Mouse (Mus musculus) heart, embryonic 10.5 days (tissue): ENCODE measurements around the gene Eif2s1. TPM values are rescaled to one million over a fixed set of nuclear protein-coding genes. Genes with fewer than 3 reads are reported as not detected.

Experiments used
- DNase-seq: peaks from one replicate; pipeline ENCODE4 v3.0.0-alpha.2; 2017; ENCODE audit warnings: low spot score
- H3K27ac ChIP-seq: fragments of 300-500 bp; sonication (generic); 2 replicates; pipeline ENCODE4 v1.5.1; 2016; ENCODE audit warnings: mild to moderate bottlenecking
- H3K27me3 ChIP-seq: fragments of 300-500 bp; sonication (generic); 2 replicates; pipeline ENCODE4 v1.6.1; 2016; ENCODE audit warnings: mild to moderate bottlenecking; ENCODE audit not compliant: poor library complexity, insufficient read depth, severe bottlenecking
- H3K36me3 ChIP-seq: fragments of 300-500 bp; sonication (generic); 2 replicates; pipeline ENCODE4 v1.6.1; 2016; ENCODE audit warnings: mild to moderate bottlenecking, moderate library complexity
- H3K4me1 ChIP-seq: fragments of 300-500 bp; sonication (generic); 2 replicates; pipeline ENCODE4 v1.6.1; 2016; ENCODE audit warnings: mild to moderate bottlenecking
- H3K4me3 ChIP-seq: fragments of 300-500 bp; sonication (generic); 2 replicates; pipeline ENCODE4 v1.5.1; 2016; ENCODE audit warnings: mild to moderate bottlenecking, moderate library complexity
- H3K9me3 ChIP-seq: fragments of 300-500 bp; sonication (generic); 2 replicates; pipeline ENCODE4 v1.6.1; 2016; ENCODE audit warnings: mild to moderate bottlenecking, moderate library complexity
- WGBS: fragments of 180-500 bp; shearing (Covaris S2); methylation state at CpG from one replicate; pipeline ENCODE4 v1.1.7; 2016; 5-methylcytosine and 5-hydroxymethylcytosine counted together
- polyA plus RNA-seq: library from polyadenylated mRNA; unstranded; fragments of >200 nt; fragmentation: Nextera tagmentation; extraction: Ambion mirVana; gene quantifications from 2 replicates; pipeline ENCODE4 v1.2.1, GENCODE M21; 2016

Eif2s1 gene
- 230 and 281 TPM in 2 replicates for polyA plus RNA-seq

GRCm38 (mm10) chr12:78861496-78862253 lies at the start of gene Eif2s1, which contains the start of gene Atp6v1d:
Eif2s1 (plus strand) TSS chr12:78861819.
Atp6v1d (minus strand) TSS chr12:78861638.
- Histone ChIP-seq H3K27ac (peak within 1 kb of the TSS; percentile 92), H3K36me3 (peaks cover 15% of the 10 kb centered on the region), H3K9me3 (no peaks in the 10 kb centered on the region), H3K27me3 (no peaks in the 10 kb centered on the region), H3K4me1 (peaks cover 15% of the 10 kb centered on the region), H3K4me3 (peak within 1 kb of the TSS; percentile 90)
- WGBS: under 1% methylated on average over 55 of the region's 55 CpGs
- peak; percentile 99 for DNase-seq

- H3K27me3 ChIP-seq: no peaks in the 10 kb centered on the region
- no peaks in the 10 kb centered on the region for H3K9me3 ChIP-seq
- DNase-seq: no peak
- peaks cover 12% of the 10 kb centered on the region; the same call in 1 of the 2 replicates for H3K36me3 ChIP-seq
- no peak overlapping the region for H3K27ac ChIP-seq
- H3K4me3 ChIP-seq: no peak overlapping the region
- no peaks in the 10 kb centered on the region for H3K4me1 ChIP-seq
Measured at GRCm38 (mm10) chr12:78814437-78814836, 47.2 kb upstream of the Eif2s1 start.

DNA sequence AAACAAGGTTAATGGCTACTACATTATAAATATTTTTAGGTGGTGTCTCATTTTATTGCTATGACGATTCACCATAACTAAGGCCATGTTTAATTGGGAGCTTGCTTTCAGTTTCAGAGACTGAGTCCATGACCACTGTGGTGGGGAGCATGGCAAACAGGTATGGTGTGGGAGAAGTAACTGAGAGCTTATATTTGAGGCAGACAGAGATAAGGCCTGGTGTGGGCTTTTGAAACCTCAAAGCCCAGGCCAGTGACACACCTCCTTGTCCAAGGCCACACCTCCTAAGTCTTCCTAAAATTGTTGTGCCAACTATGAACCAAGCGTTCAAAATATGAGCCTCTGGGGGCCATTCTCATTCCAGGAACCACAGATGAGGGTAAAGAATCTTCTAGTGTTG lies 27.1 kb upstream of the Eif2s1 start:
- peaks cover 57% of the 10 kb centered on the region for H3K36me3 ChIP-seq
- H3K27me3 ChIP-seq: no peaks in the 10 kb centered on the region
- no peak overlapping the region for H3K27ac ChIP-seq
- 93% methylated on average over 2 of the region's 2 CpGs for WGBS
- DNase-seq: no peak
- H3K9me3 ChIP-seq: no peaks in the 10 kb centered on the region
- no peaks in the 10 kb centered on the region for H3K4me1 ChIP-seq
- no peak overlapping the region for H3K4me3 ChIP-seq

DNA sequence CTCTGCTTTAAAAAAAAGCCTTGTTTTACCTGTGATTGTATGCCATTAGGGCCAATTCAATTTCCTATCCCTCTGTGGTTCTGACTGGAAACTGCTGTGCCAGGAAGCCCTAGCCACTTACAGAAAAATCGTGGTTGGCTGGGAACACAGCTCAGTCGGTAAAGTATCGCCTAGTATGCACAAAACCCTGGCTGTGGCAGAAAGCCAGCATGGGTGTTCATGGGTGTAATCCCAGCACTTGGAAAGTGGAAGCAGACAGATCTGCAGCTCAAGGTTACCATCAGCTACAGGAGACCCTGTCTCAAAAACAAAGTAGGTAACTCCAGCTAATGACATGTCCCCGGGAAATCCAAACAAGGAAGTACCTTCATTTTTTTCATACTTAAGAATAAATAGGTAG lies 21.7 kb upstream of the Eif2s1 start:
- Histone ChIP-seq H3K36me3 (peaks cover 76% of the 10 kb centered on the region), H3K4me1 (no peaks in the 10 kb centered on the region), H3K27ac (no peak overlapping the region), H3K27me3 (no peaks in the 10 kb centered on the region), H3K4me3 (no peak overlapping the region), H3K9me3 (no peaks in the 10 kb centered on the region)
- DNase-seq: no peak
- 82% methylated on average over 4 of the region's 4 CpGs for WGBS

DNA sequence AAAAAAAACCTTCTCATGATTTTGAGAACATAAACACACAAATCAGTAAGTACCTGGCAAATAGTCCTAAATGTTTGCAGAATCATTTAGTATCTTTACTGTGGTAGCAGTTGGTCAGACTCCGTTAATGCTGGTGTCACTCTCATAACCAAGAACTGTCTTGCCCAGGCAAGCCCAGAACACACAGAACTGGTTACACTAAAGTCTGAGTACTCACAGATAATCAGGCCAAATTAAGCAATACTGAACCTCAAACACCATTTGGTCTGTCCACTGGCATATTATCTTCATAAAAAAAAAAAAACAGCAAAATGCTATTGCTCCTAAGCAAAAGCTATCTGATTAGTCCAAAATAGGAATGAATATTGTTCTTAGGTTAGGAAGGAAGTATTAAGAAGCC lies 19.2 kb upstream of the Eif2s1 start:
- H3K36me3 ChIP-seq: peaks cover 69% of the 10 kb centered on the region

DNA sequence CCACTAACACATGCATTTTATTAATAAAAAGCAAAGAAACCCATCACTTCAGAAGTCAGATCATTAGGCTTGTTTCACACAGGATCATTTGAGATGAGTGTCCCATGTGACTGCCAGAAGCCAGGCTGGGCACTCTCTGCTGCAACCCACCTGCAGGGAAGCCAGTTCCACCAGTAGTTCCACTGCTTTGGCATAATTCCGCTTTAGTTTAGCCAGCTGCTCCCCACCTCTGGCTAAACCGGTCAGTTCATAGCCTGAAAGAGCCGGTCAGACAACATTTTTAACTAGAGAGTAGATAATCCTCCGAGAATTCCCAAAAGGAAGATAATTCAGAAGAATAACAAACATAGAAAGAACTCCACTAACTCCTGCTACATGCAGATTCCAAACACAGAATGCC lies 13.4 kb upstream of the Eif2s1 start:
- no peaks in the 10 kb centered on the region for H3K9me3 ChIP-seq
- H3K36me3 ChIP-seq: peaks cover 57% of the 10 kb centered on the region
- H3K4me1 ChIP-seq: no peaks in the 10 kb centered on the region
- 87% methylated on average over 4 of the region's 4 CpGs for WGBS
- no peaks in the 10 kb centered on the region for H3K27me3 ChIP-seq
- no peak overlapping the region for H3K27ac ChIP-seq
- no peak overlapping the region for H3K4me3 ChIP-seq
- no peak for DNase-seq

More for the DNA sequence above, 19.2 kb upstream of the Eif2s1 start:
- Histone ChIP-seq H3K4me1 (no peaks in the 10 kb centered on the region), H3K9me3 (no peaks in the 10 kb centered on the region), H3K27me3 (no peaks in the 10 kb centered on the region), H3K4me3 (no peak overlapping the region), H3K27ac (no peak overlapping the region)
- 96% methylated on average over 1 of the region's 1 CpGs for WGBS
- DNase-seq: no peak

- no peaks in the 10 kb centered on the region for H3K9me3 ChIP-seq
- WGBS: under 1% methylated on average over 30 of the region's 30 CpGs
- H3K27me3 ChIP-seq: no peaks in the 10 kb centered on the region
- DNase-seq: peak; percentile 81
- peaks cover 15% of the 10 kb centered on the region for H3K4me1 ChIP-seq
- peak overlapping the region; percentile 90 for H3K4me3 ChIP-seq
- H3K27ac ChIP-seq: peak overlapping the region; percentile 92
- peaks cover 21% of the 10 kb centered on the region for H3K36me3 ChIP-seq
Measured at GRCm38 (mm10) chr12:78860921-78861495, 611 bp upstream of the Eif2s1 start.

DNA sequence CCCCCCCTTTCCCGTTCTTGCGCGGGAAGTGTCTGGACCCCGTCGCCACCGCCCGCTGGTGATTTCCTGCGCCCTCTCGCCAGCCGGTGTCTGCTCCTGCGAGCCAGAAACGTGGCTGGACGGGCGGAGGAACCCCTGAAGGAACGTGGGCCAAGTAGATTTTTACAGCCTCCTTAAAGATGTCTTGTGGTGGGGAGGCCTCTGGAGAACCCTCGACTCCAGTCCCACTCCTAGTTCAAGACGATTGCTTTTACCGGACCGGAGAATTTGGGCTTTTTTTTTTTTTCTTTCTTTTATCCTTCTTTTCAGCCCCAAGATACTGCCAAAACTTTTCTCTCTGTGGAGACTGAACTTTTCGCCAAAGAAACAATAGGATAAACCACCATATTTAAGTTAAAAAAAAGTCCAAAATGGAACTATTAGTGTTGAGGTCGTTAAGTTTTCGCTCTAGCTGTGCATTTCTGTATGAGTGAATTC lies 673 bp downstream of the Eif2s1 start:
- DNase-seq: no peak
- H3K27ac ChIP-seq: peak overlapping the region; percentile 92
- under 1% methylated on average over 22 of the region's 22 CpGs for WGBS
- H3K36me3 ChIP-seq: peaks cover 16% of the 10 kb centered on the region
- H3K27me3 ChIP-seq: no peaks in the 10 kb centered on the region
- peaks cover 15% of the 10 kb centered on the region for H3K4me1 ChIP-seq
- peak overlapping the region; percentile 90 for H3K4me3 ChIP-seq
- no peaks in the 10 kb centered on the region for H3K9me3 ChIP-seq

GRCm38 (mm10) chr12:78865434-78865833 lies 3.8 kb downstream of the Eif2s1 start:
- H3K4me1 ChIP-seq: peaks cover 4% of the 10 kb centered on the region
- no peaks in the 10 kb centered on the region for H3K27me3 ChIP-seq
- no peak overlapping the region for H3K4me3 ChIP-seq
- 90% methylated on average over 1 of the region's 1 CpGs for WGBS
- no peak for DNase-seq
- H3K27ac ChIP-seq: no peak overlapping the region
- no peaks in the 10 kb centered on the region for H3K9me3 ChIP-seq
- peaks cover 47% of the 10 kb centered on the region for H3K36me3 ChIP-seq

DNA sequence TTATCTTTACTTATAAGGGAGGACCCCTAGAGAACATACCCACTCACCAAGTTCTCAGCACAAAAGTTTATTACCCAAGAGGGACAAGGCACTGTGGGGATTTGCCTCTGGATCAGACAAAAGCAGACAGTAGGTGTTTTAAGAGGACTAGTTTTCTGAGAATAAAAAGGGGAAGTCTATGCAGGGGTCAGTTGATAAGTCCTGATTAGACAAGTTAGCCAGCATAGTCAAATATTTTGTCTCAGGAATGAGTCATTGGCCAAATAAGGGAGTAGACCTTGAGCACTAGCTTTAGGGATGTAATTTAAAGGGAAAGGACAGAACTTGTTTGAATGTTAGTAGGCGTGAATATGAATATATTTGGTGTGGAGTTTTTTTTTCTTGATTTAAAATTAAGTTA lies 6.5 kb downstream of the Eif2s1 start:
- H3K4me1 ChIP-seq: no peaks in the 10 kb centered on the region
- DNase-seq: no peak
- H3K27ac ChIP-seq: no peak overlapping the region
- no peaks in the 10 kb centered on the region for H3K9me3 ChIP-seq
- WGBS: 87% methylated on average over 1 of the region's 1 CpGs
- peaks cover 66% of the 10 kb centered on the region for H3K36me3 ChIP-seq
- no peaks in the 10 kb centered on the region for H3K27me3 ChIP-seq
- no peak overlapping the region for H3K4me3 ChIP-seq

- no peaks in the 10 kb centered on the region for H3K4me1 ChIP-seq
- no peak overlapping the region for H3K27ac ChIP-seq
- 95% methylated on average over 3 of the region's 3 CpGs for WGBS
- peaks cover 84% of the 10 kb centered on the region for H3K36me3 ChIP-seq
- H3K4me3 ChIP-seq: no peak overlapping the region
- H3K9me3 ChIP-seq: no peaks in the 10 kb centered on the region
- DNase-seq: no peak
- no peaks in the 10 kb centered on the region for H3K27me3 ChIP-seq
Measured at GRCm38 (mm10) chr12:78874581-78874980, 13.0 kb downstream of the Eif2s1 start.

GRCm38 (mm10) chr12:78890062-78890461 lies 28.4 kb downstream of the Eif2s1 start:
- H3K27ac ChIP-seq: no peak overlapping the region
- H3K4me3 ChIP-seq: no peak overlapping the region
- H3K9me3 ChIP-seq: 0 out of 2 replicates have a peak, but pooled peaks cover 4% of the 10 kb centered on the region
- no peak for DNase-seq
- peaks cover 21% of the 10 kb centered on the region for H3K36me3 ChIP-seq
- H3K27me3 ChIP-seq: no peaks in the 10 kb centered on the region
- WGBS: 68% methylated on average over 1 of the region's 1 CpGs
- H3K4me1 ChIP-seq: no peaks in the 10 kb centered on the region

DNA sequence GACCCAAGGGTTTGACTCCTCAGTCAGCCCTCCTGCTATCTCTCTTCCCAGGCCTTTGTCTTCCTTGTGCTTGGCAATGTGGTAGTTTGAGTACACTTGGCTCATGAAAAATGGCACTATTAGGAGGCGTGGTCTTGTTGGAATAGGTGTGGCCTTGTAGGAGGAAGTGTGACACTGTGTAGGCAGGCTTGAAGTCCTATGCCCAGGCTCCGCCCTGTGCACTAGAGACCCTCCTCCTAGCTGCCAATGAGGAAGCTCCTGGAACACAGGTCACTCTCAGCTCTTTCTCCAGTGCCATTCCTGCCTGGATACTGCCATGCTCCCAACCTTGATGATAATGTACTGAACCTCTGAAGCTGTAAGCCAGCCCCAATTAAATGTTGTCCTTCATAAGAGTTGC lies 29.5 kb downstream of the Eif2s1 start:
- Histone ChIP-seq H3K36me3 (peaks cover 12% of the 10 kb centered on the region), H3K27me3 (no peaks in the 10 kb centered on the region), H3K4me1 (no peaks in the 10 kb centered on the region), H3K9me3 (0 out of 2 replicates have a peak, but pooled peaks cover 4% of the 10 kb centered on the region), H3K27ac (no peak overlapping the region), H3K4me3 (no peak overlapping the region)
- no peak for DNase-seq
- WGBS: 82% methylated on average over 2 of the region's 2 CpGs
